ENCODE assay signal across 21 mouse cellular contexts in genomic region chr2:143560384-143560783, GRCm38 (mm10). TPM values are rescaled to one million over a fixed set of nuclear protein-coding genes. Genes with fewer than 3 reads are reported as not detected.
"Had no signal": no experiment of that assay in that cellular context is flagged by ENCODE, and none has a peak within 500 bp of the region (broad histone marks: within the 10 kb centered on the region; RNA-seq: fewer than 3 reads in every experiment).

No protein-coding gene starts in this region.

- H3K4me3 ChIP-seq: lung, embryonic 15.5 days; megakaryocyte, embryonic 14.5 days; midbrain, embryonic 13.5 days; midbrain, embryonic 15.5 days; neural tube, embryonic 13.5 days; stomach, embryonic 15.5 days had no signal

- H3K4me1 ChIP-seq: lung, embryonic 15.5 days; megakaryocyte, embryonic 14.5 days; midbrain, embryonic 13.5 days; midbrain, embryonic 15.5 days; neural tube, embryonic 13.5 days; stomach, embryonic 15.5 days had no signal

- ATAC-seq: liver, postnatal 0 days; lung, postnatal 0 days; midbrain, embryonic 13.5 days; midbrain, embryonic 15.5 days had no signal

- H3K27ac ChIP-seq: lung, embryonic 15.5 days; macrophage; midbrain, embryonic 13.5 days; midbrain, embryonic 15.5 days; neural tube, embryonic 13.5 days; stomach, embryonic 15.5 days; stomach, postnatal 0 days had no signal

- H3K9ac ChIP-seq: liver, postnatal 0 days; lung, embryonic 15.5 days; midbrain, embryonic 13.5 days; midbrain, embryonic 15.5 days; neural tube, embryonic 13.5 days; stomach, embryonic 15.5 days had no signal

- H3K36me3 ChIP-seq: lung, embryonic 15.5 days; midbrain, embryonic 13.5 days; midbrain, embryonic 15.5 days; neural tube, embryonic 13.5 days; stomach, embryonic 15.5 days had no signal

- H3K27me3 ChIP-seq: lung, embryonic 15.5 days; megakaryocyte, embryonic 14.5 days; midbrain, embryonic 13.5 days; midbrain, embryonic 15.5 days; neural tube, embryonic 13.5 days; stomach, embryonic 15.5 days had no signal

- H3K4me2 ChIP-seq: lung, embryonic 15.5 days; midbrain, embryonic 11.5 days; midbrain, embryonic 13.5 days; midbrain, embryonic 15.5 days; neural tube, embryonic 13.5 days; stomach, embryonic 15.5 days had no signal

- DNase-seq: liver, postnatal 0 days; lung, adult 2 months; lung, postnatal 14 days; lung, postnatal 36 days; right cerebral cortex, postnatal 14 days; thymus, adult 2 months; thymus, postnatal 25 days; thymus, postnatal 4 days had no signal

- H3K9me3 ChIP-seq: lung, embryonic 15.5 days; midbrain, embryonic 13.5 days; midbrain, embryonic 15.5 days; neural tube, embryonic 13.5 days; stomach, embryonic 15.5 days had no signal

RNA-seq across cellular contexts. Expression of gene Pcsk2, which starts 14.4 kb away (rescaled TPM):
- total RNA-seq: megakaryocyte progenitor cell, adult 5-6 weeks; monocyte, adult 5-6 weeks had no signal
- polyA plus RNA-seq: liver, postnatal 0 days; macrophage; spleen, adult 2 months had no signal
